Mouse (Mus musculus): ENCODE results near the gene Vat1.
A peak's percentile ranks its signal among the peaks of the same experiment; 100 is the strongest.
"Not testable (repeated sequence)": the region's sequence is repeated elsewhere in the genome, so short reads cannot be mapped to it uniquely, and the experiment has no call there.

Vat1 gene

DNA sequence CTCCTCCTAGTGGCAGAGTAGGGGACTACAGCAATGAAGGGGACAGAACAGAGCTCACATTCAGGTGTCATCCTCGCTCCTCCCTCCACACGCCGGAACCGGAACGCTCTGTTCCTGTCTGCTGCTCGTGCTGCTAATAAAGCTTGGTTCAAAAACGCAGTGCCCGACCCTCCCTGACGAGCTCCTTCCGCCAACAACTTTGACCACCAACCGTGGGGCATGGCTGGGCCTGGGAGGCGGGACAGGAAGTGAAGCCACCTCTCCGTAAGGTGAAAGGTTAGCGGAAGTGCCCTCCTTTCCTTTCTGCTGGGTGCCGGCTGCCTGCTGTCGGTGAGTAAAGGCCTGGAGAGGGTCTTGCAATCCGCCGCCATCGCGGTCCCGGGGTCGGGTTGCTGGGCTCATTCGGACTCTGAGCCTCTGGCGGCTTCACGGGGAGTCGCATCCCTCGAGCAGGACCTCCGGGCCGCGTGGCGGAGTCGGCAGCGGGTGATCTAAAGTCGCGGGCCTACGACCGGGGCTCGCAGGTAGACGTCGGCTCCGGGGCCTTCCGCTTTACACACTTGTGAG, 23.8 kb downstream of the Vat1 start, which contains the start of gene Rpl27:
TSS of gene Rpl27 (plus strand) at position 172 of the 567 bp plus-strand sequence.
- peak; percentile 100 for DNase-seq (ENCODE audit: low read depth, low spot score)

DNA sequence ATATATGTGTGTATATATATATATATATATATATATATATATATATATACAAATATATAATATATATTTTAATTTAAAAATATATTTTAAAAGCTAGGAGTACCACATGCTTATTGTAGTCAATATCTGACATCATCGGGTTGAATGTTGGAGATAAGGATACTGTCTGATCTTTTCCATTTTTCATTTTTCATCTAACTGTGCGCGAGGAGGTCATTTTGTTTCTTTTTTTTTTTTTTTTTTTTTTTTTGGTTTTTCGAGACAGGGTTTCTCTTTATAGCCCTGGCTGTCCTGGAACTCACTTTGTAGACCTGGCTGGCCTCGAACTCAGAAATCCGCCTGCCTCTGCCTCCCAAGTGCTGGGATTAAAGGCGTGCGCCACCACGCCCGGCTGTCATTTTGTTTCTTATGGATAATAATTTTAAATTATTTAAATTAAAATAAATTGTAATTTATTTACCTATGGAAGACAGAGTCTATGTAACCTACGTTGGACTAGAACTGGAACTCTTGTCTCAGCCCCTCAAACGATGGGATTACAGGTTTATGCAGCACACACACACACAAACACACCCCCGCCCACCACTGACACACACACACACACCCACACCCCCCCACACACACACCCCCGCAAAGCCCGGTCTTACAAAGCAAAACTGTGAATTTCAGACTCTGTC, 24.4 kb downstream of the Vat1 start:
- not testable (repeated sequence) for DNase-seq (ENCODE audit: low read depth, low spot score)

DNA sequence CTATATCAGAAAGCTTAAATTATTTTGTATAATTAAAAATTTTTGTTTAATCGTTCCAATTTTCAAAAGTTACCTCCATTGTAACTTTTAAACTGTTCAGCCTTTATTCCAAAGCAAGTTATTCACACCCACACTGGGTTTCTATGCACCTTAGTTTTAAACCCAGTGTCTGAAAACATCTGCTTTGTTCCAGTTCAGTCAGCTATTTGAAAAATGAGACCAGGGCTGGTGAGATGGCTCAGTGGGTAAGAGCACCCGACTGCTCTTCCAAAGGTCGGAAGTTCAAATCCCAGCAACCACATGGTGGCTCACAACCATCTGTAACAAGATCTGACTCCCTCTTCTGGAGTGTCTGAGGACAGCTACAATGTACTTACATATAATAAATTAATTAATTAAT, 28.0 kb downstream of the Vat1 start:
- DNase-seq (ENCODE audit: low read depth, low spot score) = not testable (repeated sequence)

DNA sequence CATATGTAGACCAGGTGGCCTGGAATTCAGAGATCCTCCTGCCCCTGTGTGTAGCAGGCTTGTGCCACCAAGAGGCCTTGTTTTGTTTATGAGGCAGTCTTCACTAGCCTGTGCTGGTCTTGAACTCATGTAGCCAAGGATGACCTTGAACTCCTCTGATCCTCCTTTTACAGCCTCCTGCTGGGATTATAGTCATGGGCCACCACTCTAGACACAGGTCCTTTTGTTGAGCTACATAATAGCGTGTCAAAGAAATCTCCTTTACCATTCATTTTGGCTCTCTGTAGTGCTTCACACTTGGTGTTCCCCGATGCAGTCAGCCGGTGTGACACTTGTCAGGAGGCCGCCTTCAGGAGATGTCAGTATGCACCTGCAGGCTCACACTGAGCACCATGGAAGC, 29.1 kb downstream of the Vat1 start:
- no peak for DNase-seq (ENCODE audit: low read depth, low spot score)

DNA sequence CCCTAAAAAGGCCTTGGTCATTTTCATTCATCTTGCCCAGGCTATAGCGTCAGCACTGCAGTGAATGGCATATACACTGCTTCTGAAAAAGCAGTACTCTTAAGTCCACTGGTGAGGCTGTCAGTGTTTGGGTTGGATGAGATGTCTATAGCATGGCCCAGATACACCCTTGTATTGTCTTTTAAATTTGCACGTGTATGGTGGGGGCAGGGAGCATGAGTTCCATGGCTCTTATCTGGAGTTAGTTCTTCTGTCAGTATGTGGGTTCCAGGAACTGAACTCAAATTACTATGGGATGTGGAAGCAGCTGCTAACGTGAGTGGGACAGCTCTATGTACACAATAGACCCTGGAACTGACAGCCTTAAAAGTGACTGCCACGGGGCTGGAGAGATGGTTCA, 30.2 kb downstream of the Vat1 start:
- no peak for DNase-seq (ENCODE audit: low read depth, low spot score)

- DNase-seq (ENCODE audit: low read depth, low spot score) = peak; percentile 70
These were observed 32.6 kb downstream of the Vat1 start for GRCm38 (mm10) chr11:101433396-101433795.

DNA sequence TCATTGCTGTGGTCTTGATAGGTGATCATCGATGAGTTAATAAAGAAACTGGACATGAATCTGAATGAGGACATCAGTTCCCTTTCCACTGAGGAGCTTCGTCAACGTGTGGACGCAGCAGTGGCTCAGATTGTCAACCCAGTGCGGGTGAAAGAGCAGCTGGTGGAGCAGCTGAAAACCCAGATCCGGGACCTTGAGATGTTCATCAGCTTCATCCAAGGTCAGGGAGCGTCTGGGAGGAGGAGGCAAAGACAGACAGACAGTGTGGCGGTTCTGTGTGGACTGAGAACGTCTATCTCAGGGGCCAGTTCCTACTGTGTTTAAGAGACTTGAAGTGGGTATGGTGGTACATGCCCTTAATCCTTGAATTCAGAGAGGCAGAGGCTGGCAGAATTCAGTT, 34.7 kb downstream of the Vat1 start:
- no peak for DNase-seq (ENCODE audit: low read depth, low spot score)

DNA sequence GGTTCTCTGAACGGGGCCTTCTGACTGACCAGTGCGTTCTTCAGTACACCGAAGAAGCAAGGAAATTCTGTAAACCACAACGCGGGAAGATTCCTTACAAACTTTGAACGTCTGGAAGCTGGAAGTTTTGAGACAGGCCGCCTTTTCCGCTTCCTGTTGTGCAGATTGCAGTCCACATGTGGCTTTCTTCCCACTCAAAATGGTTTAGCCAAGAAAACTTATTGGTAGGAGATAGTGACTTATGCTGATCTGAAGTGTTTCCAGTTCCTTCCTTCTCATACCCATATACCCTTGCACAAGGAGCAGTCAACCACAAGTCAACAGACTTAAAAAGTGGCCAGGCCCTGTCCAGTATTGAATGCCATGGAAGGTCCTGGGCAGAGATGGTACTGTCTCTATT, 39.9 kb downstream of the Vat1 start:
- DNase-seq (ENCODE audit: low read depth, low spot score) = peak; percentile 29

- peak; percentile 98 for DNase-seq (ENCODE audit: low read depth, low spot score)
These were observed 40.9 kb downstream of the Vat1 start, which contains the start of the genes Rundc1 and Ptges3l for GRCm38 (mm10) chr11:101424925-101425813. Rundc1 (plus strand) TSS chr11:101425085. Ptges3l (minus strand) TSS chr11:101425333.

- DNase-seq (ENCODE audit: low read depth, low spot score) = no peak
These were observed 41.8 kb downstream of the Vat1 start, which contains the start of gene Gm27029 for GRCm38 (mm10) chr11:101424105-101424851. Gm27029 (minus strand) TSS chr11:101424796.

GRCm38 (mm10) chr11:101420148-101420547, 45.9 kb downstream of the Vat1 start:
- DNase-seq (ENCODE audit: low read depth, low spot score) = no peak

- DNase-seq (ENCODE audit: low read depth, low spot score) = peak; percentile 30
These were observed 46.4 kb downstream of the Vat1 start for GRCm38 (mm10) chr11:101419610-101420009.

DNA sequence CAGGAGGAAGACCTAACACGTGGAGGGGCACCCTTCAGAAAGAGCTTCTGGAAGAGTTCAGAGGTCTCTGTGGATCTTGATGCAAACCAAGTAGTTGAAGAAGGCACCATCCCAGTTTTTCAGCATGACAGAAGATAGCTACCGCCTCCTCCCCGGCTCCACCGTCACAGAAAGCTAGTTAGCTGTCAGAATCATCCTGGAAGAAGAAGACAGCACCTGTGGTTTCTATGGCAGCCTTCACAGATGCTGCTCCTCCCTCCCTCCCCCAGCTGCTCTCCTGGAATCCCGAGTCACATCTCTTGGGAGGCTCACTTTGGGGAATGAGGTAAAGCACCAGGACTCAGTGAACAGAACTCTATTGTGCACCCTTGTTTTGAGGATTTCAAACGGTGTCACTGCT, 47.0 kb downstream of the Vat1 start:
- DNase-seq (ENCODE audit: low read depth, low spot score) = peak; percentile 85

DNA sequence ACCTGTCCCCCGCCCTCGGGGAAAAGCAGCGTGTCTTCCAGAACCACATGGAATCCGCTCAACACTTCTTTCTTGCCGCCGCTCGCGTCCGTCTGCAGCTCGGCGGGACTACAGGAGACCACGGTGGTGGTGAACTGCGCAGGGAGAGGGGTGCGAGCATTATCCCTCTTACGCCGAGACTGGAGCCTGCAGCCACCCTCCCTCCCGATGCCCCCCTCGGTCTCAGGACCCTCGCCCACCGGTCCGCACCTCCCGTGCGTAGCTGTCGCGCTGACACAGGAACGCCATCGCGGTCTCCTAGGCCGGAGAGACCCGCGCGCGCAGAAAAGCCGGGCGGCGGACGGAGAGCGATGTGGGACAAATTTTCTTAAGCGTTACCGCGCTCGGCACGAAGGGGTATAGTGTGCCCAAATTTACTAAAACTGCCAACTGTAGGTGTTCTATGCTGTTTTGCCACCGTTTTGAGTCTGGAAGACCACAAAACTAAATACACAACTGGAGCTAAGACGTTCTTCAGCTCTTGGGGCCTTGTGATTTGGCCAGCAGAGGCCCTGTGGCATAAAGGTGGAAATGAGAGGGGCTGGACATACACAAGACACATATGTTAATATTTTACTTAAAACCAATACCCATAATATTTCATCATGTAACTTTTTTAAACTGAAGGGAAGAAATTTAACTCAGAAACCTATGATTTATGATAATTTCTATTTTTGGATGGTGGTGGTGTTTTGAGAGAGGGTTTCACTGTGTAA, 48.8 kb downstream of the Vat1 start, which contains the start of gene Aarsd1:
TSS of gene Aarsd1 (minus strand) at position 515 of the 755 bp plus-strand sequence.
- peak; percentile 96 for DNase-seq (ENCODE audit: low read depth, low spot score)

GRCm38 (mm10) chr11:101416433-101417100, 49.5 kb downstream of the Vat1 start:
- peak; percentile 37 for DNase-seq (ENCODE audit: low read depth, low spot score)

GRCm38 (mm10) chr11:101415306-101415705, 50.7 kb downstream of the Vat1 start:
- no peak for DNase-seq (ENCODE audit: low read depth, low spot score)
